In genomic region chr3:88618074-88618871, GRCm38 (mm10) we compare ENCODE assay signal across 12 mouse cellular contexts. TPM values are rescaled to one million over a fixed set of nuclear protein-coding genes. Genes with fewer than 3 reads are reported as not detected.
DNase-seq lines count a peak whose midpoint lies in the region; ATAC-seq lines count a peak whose summit lies in the region.
"Had no signal": no experiment of that assay in that cellular context is flagged by ENCODE, and none has a peak within 500 bp of the region (broad histone marks: within the 10 kb centered on the region; RNA-seq: fewer than 3 reads in every experiment).

No protein-coding gene starts in this region.

- no peak overlapping the region for H3K27ac ChIP-seq in liver, embryonic 11.5 days (ENCODE audit: low read depth, low read length)
- H3K27ac ChIP-seq: embryonic facial prominence, embryonic 13.5 days; left cerebral cortex, adult 2 months had no signal

- intact Hi-C loops in left cerebral cortex, postnatal 36 days (cut with DNase I), result no loop called here

- WGBS in liver, embryonic 11.5 days, result 56% methylated on average over 8 of the region's 8 CpGs

- 0 out of 2 replicates have a peak overlapping the region, but pooled peaks have one; percentile 3 for H3K4me2 ChIP-seq in liver, embryonic 11.5 days
- H3K4me2 ChIP-seq: embryonic facial prominence, embryonic 13.5 days; midbrain, embryonic 11.5 days had no signal

- H3K27me3 ChIP-seq in liver, embryonic 11.5 days (replicated peaks; ENCODE audit: control insufficient read depth, insufficient read depth, low read length), result no peaks in the 10 kb centered on the region
- H3K27me3 ChIP-seq: embryonic facial prominence, embryonic 13.5 days had no signal

- H3K9me3 ChIP-seq in liver, embryonic 11.5 days (ENCODE audit: control insufficient read depth, low read length), result no peaks in the 10 kb centered on the region
- H3K9me3 ChIP-seq: embryonic facial prominence, embryonic 13.5 days had no signal

- DNase-seq in cerebellum, adult 9-10 months, result peak; percentile 53
- DNase-seq in cerebellum, adult 11 months, result no peak
- DNase-seq in urinary bladder, adult 2 months (ENCODE audit: low spot score), result peak; percentile 19
- DNase-seq in urinary bladder, postnatal 14 days (ENCODE audit: low spot score), result no peak
- DNase-seq in liver, embryonic 11.5 days (ENCODE audit: low spot score), result no peak
- DNase-seq in embryo, embryonic 10 days (ENCODE audit: low spot score), result no peak
- DNase-seq in thymus, postnatal 36 days, result no peak
- DNase-seq in left cerebral cortex, postnatal 36 days (ENCODE audit: low spot score in 2 of 2), result no peak
- DNase-seq: gastrocnemius, postnatal 25 days had no signal

- no peak for ATAC-seq in liver, embryonic 11.5 days (replicated peaks; ENCODE audit: low FRiP score)

- peaks cover 40% of the 10 kb centered on the region for H3K4me1 ChIP-seq in liver, embryonic 11.5 days (replicated peaks; ENCODE audit: control insufficient read depth, insufficient read depth, low read length)

- no peak overlapping the region for H3K4me3 ChIP-seq in liver, embryonic 11.5 days (ENCODE audit: low read depth, low read length)
- H3K4me3 ChIP-seq: embryonic facial prominence, embryonic 13.5 days; left cerebral cortex, adult 2 months had no signal

- no peaks in the 10 kb centered on the region for H3K36me3 ChIP-seq in liver, embryonic 11.5 days (ENCODE audit: control insufficient read depth, insufficient read depth, low read length)
- H3K36me3 ChIP-seq: embryonic facial prominence, embryonic 13.5 days had no signal

- no peak overlapping the region for H3K9ac ChIP-seq in liver, embryonic 11.5 days (ENCODE audit: low read depth, low read length)
- H3K9ac ChIP-seq: embryonic facial prominence, embryonic 13.5 days had no signal

RNA-seq across cellular contexts. Expression of gene Arhgef2, which starts 12.5 kb away (rescaled TPM):
- polyA plus RNA-seq in urinary bladder, adult 2 months (2012; rRNA removed), result 47.7 and 57.3 TPM in 2 replicates
- 64.3 and 66.3 TPM in 2 replicates for polyA plus RNA-seq in liver, embryonic 11.5 days (2014; fragmentation: Nextera tagmentation; extraction: Ambion mirVana)
- total RNA-seq in left cerebral cortex, postnatal 36 days (2021), result 100 to 1,000 TPM; 250 to 281 TPM

RNA-seq across cellular contexts. Expression of gene Rxfp4, which starts 34.7 kb away (rescaled TPM):
- polyA plus RNA-seq in urinary bladder, adult 2 months (2012; rRNA removed), result not detected in 2 replicates
- polyA plus RNA-seq in liver, embryonic 11.5 days (2014; fragmentation: Nextera tagmentation; extraction: Ambion mirVana), result not detected in 2 replicates
- total RNA-seq in left cerebral cortex, postnatal 36 days (2021), result not detected
- total RNA-seq: gastrocnemius, postnatal 25 days; left cerebral cortex, adult 2 months had no signal
- polyA plus RNA-seq: embryonic facial prominence, embryonic 13.5 days had no signal

RNA-seq across cellular contexts. Expression of gene Ssr2, which starts 42.6 kb away (rescaled TPM):
- 128 and 150 TPM in 2 replicates for polyA plus RNA-seq in urinary bladder, adult 2 months (2012; rRNA removed)
- 306 and 307 TPM in 2 replicates for polyA plus RNA-seq in liver, embryonic 11.5 days (2014; fragmentation: Nextera tagmentation; extraction: Ambion mirVana)
- 10 to 100 TPM; 90.4 to 94.5 TPM for total RNA-seq in left cerebral cortex, postnatal 36 days (2021)

Comparison
In these comparisons a context has a peak if more than half of its experiments do, and no peak if none do; other contexts are left out.
1. DNase-seq: peak in cerebellum, adult 9-10 months (single experiment) and urinary bladder, adult 2 months (single experiment); none in cerebellum, adult 11 months (single experiment), urinary bladder, postnatal 14 days (single experiment), liver, embryonic 11.5 days (single experiment), embryo, embryonic 10 days (single experiment), thymus, postnatal 36 days (0 of 2) and left cerebral cortex, postnatal 36 days (0 of 2).